Mouse (Mus musculus) activated CD4-positive, CD25-positive, alpha-beta regulatory T cell, adult 4 months (primary cell): Measurements from ENCODE around the gene Casq2. TPM values are rescaled to one million over a fixed set of nuclear protein-coding genes. Genes with fewer than 3 reads are reported as not detected.

Source experiments
- ATAC-seq: one replicate; pipeline ENCODE4 v1.8.0; 2017
- polyA plus RNA-seq, 2 experiments: library from polyadenylated mRNA; unstranded; fragments of 100-300 nt; shearing (Covaris generic); gene quantifications; one replicate each; pipeline ENCODE4 v1.2.1; 2017

Casq2 gene
- polyA plus RNA-seq, 2 experiments from 2014 or later = not detected

GRCm38 (mm10) chr3:102166287-102166620 lies 80.0 kb downstream of the Casq2 start:
- no peak for ATAC-seq

GRCm38 (mm10) chr3:102166794-102167193 lies 80.6 kb downstream of the Casq2 start:
- ATAC-seq = no peak

- no peak for ATAC-seq
Observed at GRCm38 (mm10) chr3:102167555-102168210, 81.5 kb downstream of the Casq2 start.

GRCm38 (mm10) chr3:102169197-102169905 lies 83.1 kb downstream of the Casq2 start:
- ATAC-seq = no peak

- no peak for ATAC-seq
Observed at GRCm38 (mm10) chr3:102174118-102174865, 88.1 kb downstream of the Casq2 start.

- ATAC-seq = no peak
Observed at GRCm38 (mm10) chr3:102175701-102176100, 89.5 kb downstream of the Casq2 start.

- no peak for ATAC-seq
Observed at GRCm38 (mm10) chr3:102176116-102176515, 89.9 kb downstream of the Casq2 start.

- no peak for ATAC-seq
Observed at GRCm38 (mm10) chr3:102177837-102178615, 91.8 kb downstream of the Casq2 start.

- no peak for ATAC-seq
Observed at GRCm38 (mm10) chr3:102179869-102180268, 93.7 kb downstream of the Casq2 start.

- no peak for ATAC-seq
Observed at GRCm38 (mm10) chr3:102180746-102181145, 94.5 kb downstream of the Casq2 start.

GRCm38 (mm10) chr3:102181191-102181590 lies 95.0 kb downstream of the Casq2 start:
- ATAC-seq = no peak

- ATAC-seq = no peak
Observed at GRCm38 (mm10) chr3:102182601-102183000, 96.4 kb downstream of the Casq2 start.

- ATAC-seq = no peak
Observed at GRCm38 (mm10) chr3:102184721-102185120, 98.5 kb downstream of the Casq2 start.

GRCm38 (mm10) chr3:102187401-102187800 lies 101.2 kb downstream of the Casq2 start:
- no peak for ATAC-seq

- no peak for ATAC-seq
Observed at GRCm38 (mm10) chr3:102188972-102189371, 102.8 kb downstream of the Casq2 start.

GRCm38 (mm10) chr3:102190015-102190414 lies 103.8 kb downstream of the Casq2 start:
- ATAC-seq = no peak

GRCm38 (mm10) chr3:102190642-102191041 lies 104.4 kb downstream of the Casq2 start:
- ATAC-seq = no peak

GRCm38 (mm10) chr3:102191575-102191974 lies 105.4 kb downstream of the Casq2 start:
- ATAC-seq = no peak

- no peak for ATAC-seq
Observed at GRCm38 (mm10) chr3:102192621-102193020, 106.4 kb downstream of the Casq2 start.

- no peak for ATAC-seq
Observed at GRCm38 (mm10) chr3:102193488-102194290, 107.5 kb downstream of the Casq2 start.

- no peak for ATAC-seq
Observed at GRCm38 (mm10) chr3:102194291-102195051, 108.3 kb downstream of the Casq2 start.
